In the genomic region with DNA sequence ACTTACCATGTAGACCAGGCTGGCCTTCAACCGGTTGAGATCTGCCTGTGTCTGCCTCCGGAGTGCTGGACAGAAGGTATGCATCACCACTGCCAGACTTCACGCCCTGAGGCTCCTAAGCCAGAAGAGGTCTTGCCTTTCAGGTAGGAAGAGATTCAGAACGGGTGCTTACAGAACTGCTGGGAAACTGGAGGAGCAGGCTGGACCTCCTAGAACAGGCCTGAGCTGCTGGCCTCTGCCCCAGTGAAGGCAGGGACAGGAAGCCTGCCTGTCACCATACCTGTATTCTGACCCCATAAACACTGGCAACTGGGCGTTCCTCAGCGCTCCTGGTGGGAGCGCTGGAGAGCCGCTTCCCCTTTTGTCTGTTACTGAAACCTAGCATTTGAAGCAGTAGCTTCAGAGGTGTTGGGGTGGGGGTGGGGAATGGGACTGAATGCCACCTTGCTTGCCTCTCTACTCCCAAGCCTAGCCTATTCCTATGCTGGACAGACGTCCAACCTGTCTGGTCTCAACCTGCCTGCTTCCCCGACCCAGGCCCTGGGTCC, we compare ENCODE assay signal across 22 mouse cellular contexts. TPM values are rescaled to one million over a fixed set of nuclear protein-coding genes. Genes with fewer than 3 reads are reported as not detected.
DNase-seq lines count a peak whose midpoint lies in the region; TF ChIP-seq lines count a peak whose summit lies in the region.
"Had no signal": no experiment of that assay in that cellular context is flagged by ENCODE, and none has a peak within 500 bp of the region (broad histone marks: within the 10 kb centered on the region; RNA-seq: fewer than 3 reads in every experiment).

No protein-coding gene starts in this region.

- 69% methylated on average over 10 of the region's 10 CpGs for WGBS in thymus, adult 2 months

- no peak for TF ChIP-seq CTCF in thymus, adult 2 months (IDR thresholded peaks at IDR 0.05; ENCODE audit: borderline replicate concordance, control insufficient read depth, extremely low read depth, insufficient read depth, low read length, poor library complexity)

- no peak for TF ChIP-seq POLR2A in thymus, adult 2 months (IDR thresholded peaks at IDR 0.05; ENCODE audit: control insufficient read depth, extremely low read depth, insufficient read depth, low read length, poor library complexity)

- H3K27ac ChIP-seq in thymus, adult 2 months (ENCODE audit: control insufficient read depth, insufficient read depth, low read length): no peak overlapping the region
- H3K27ac ChIP-seq: embryonic facial prominence, embryonic 13.5 days; heart, adult 2 months; layer of hippocampus, adult 2 months; neural tube, embryonic 13.5 days had no signal

- peaks cover 35% of the 10 kb centered on the region for H3K4me1 ChIP-seq in thymus, adult 2 months (replicated peaks; ENCODE audit: control insufficient read depth, insufficient read depth, low read length)

- H3K4me3 ChIP-seq in thymus, adult 2 months (ENCODE audit: control insufficient read depth, insufficient read depth, low read length): no peak overlapping the region
- H3K4me3 ChIP-seq: embryonic facial prominence, embryonic 13.5 days; heart, adult 2 months; hindbrain, embryonic 10.5 days; layer of hippocampus, adult 2 months; neural tube, embryonic 13.5 days had no signal

- no peaks in the 10 kb centered on the region for H3K27me3 ChIP-seq in thymus, adult 2 months (ENCODE audit: control insufficient read depth, insufficient read depth, low read length)
- H3K27me3 ChIP-seq: embryonic facial prominence, embryonic 13.5 days had no signal

- peak; percentile 81 for DNase-seq in heart, adult 11 months
- no peak for DNase-seq in heart, adult 9 months (ENCODE audit: low spot score in 2 of 2)
- DNase-seq in urinary bladder, postnatal 14 days (ENCODE audit: low spot score): peak; percentile 73
- no peak for DNase-seq in urinary bladder, postnatal 4 days (ENCODE audit: low spot score in 2 of 2)
- DNase-seq in ZHBTc4 (ENCODE audit: low read depth, low spot score): peak; percentile 77
- DNase-seq in yolk sac, embryonic 10.5 days (ENCODE audit: low spot score): no peak
- DNase-seq in thymus, adult 2 months: no peak
- no peak for DNase-seq in lung, postnatal 4 days
- DNase-seq: cerebellum, adult 9-10 months; gastrocnemius, postnatal 10 days; heart, adult 2 months; kidney, adult 2 months; kidney, postnatal 14 days; lung, embryonic 14.5 days; lung, postnatal 36 days; midbrain, embryonic 14.5 days had no signal

- no peaks in the 10 kb centered on the region for H3K36me3 ChIP-seq in thymus, adult 2 months (ENCODE audit: control insufficient read depth, insufficient read depth, low read length)
- H3K36me3 ChIP-seq: embryonic facial prominence, embryonic 13.5 days; hindbrain, embryonic 10.5 days; neural tube, embryonic 13.5 days had no signal

RNA-seq across cellular contexts. Expression of gene Hmga1, which starts 4.8 kb away (rescaled TPM):
- polyA plus RNA-seq in thymus, adult 2 months (2012; rRNA removed): 430 and 578 TPM in 2 replicates

RNA-seq across cellular contexts. Expression of gene AI413582, which starts 14.1 kb away (rescaled TPM):
- polyA plus RNA-seq in thymus, adult 2 months (2012; rRNA removed): 89.4 and 120 TPM in 2 replicates

RNA-seq across cellular contexts. Expression of gene Grm4, which starts 30.3 kb away (rescaled TPM):
- 1.5 and 1.9 TPM in 2 replicates for polyA plus RNA-seq in thymus, adult 2 months (2012; rRNA removed)
- polyA plus RNA-seq: C2C12; liver, adult 2 months had no signal

Comparison
In these comparisons a context has a peak if more than half of its experiments do, and no peak if none do; other contexts are left out.
1. DNase-seq: peak in heart, adult 11 months (single experiment), urinary bladder, postnatal 14 days (single experiment) and ZHBTc4 (single experiment); none in heart, adult 9 months (0 of 2), urinary bladder, postnatal 4 days (0 of 2), yolk sac, embryonic 10.5 days (single experiment), thymus, adult 2 months (single experiment) and lung, postnatal 4 days (0 of 2).